Mouse (Mus musculus) myocyte (in vitro differentiated cells): ENCODE results near the gene Acot3.

Experiments
- E2F4 ChIP-seq: IDR thresholded peaks from one replicate; pipeline ENCODE4 v1.6.1; 2011; ENCODE audit warnings: mild to moderate bottlenecking, control low read depth, moderate library complexity; ENCODE audit not compliant: insufficient read depth
- POLR2A ChIP-seq: IDR thresholded peaks from one replicate; pipeline ENCODE4 v1.6.1; 2011; ENCODE audit warnings: low read depth, mild to moderate bottlenecking, control low read depth, moderate library complexity; ENCODE audit not compliant: insufficient read length
- POLR2AphosphoS2 ChIP-seq: IDR thresholded peaks from one replicate; pipeline ENCODE4 v1.6.1; 2011; ENCODE audit warnings: low read depth, control low read depth; ENCODE audit not compliant: insufficient read length
- TCF12 ChIP-seq: IDR thresholded peaks from one replicate; pipeline ENCODE4 v1.6.1; 2011; ENCODE audit warnings: mild to moderate bottlenecking, control low read depth; ENCODE audit not compliant: poor library complexity, insufficient read depth, severe bottlenecking
- USF1 ChIP-seq: IDR thresholded peaks from one replicate; pipeline ENCODE4 v1.6.1; 2011; ENCODE audit warnings: low read depth, mild to moderate bottlenecking, control low read depth, moderate library complexity

- TF ChIP-seq POLR2A (no peak), POLR2AphosphoS2 (no peak), USF1 (peak; percentile 81), E2F4 (no peak), TCF12 (no peak)
Measured at GRCm38 (mm10) chr12:84030659-84031332, 21.1 kb upstream of the Acot3 start.
